14 mouse cellular contexts compared by ENCODE assay signal in the genomic region with DNA sequence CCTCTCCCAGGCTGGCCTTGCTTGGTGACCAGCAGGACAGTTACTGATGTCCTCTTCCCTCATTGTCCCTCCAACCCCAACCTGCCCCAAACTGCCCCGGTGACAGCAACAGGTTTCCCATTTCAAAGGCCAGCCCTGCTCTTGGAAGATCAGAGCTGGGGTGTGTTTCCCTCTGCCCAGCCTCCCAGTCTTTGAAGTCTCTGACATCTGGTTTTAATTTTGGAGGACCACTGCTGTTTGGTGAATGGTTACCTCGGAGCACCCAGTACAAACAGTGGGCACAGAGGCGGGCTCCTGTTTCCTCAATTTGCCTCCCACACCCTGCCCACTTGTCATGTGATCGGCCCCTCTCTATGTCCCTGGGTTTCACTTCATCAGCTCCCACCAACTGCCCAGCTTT.
DNase-seq lines count a peak whose midpoint lies in the region; ATAC-seq and TF ChIP-seq lines count a peak whose summit lies in the region.
"Had no signal": no experiment of that assay in that cellular context is flagged by ENCODE, and none has a peak within 500 bp of the region (broad histone marks: within the 10 kb centered on the region; RNA-seq: fewer than 3 reads in every experiment).

No protein-coding gene starts in this region.

- no peak for TF ChIP-seq EP300 in liver, postnatal 0 days (IDR thresholded peaks at IDR 0.05; ENCODE audit: low read depth)

- no peak overlapping the region for H3K4me3 ChIP-seq in embryonic fibroblast, embryonic 13.5 days (ENCODE audit: insufficient read depth, low read length)
- no peak overlapping the region for H3K4me3 ChIP-seq in myocyte
- no peak overlapping the region for H3K4me3 ChIP-seq in intestine, embryonic 16.5 days (ENCODE audit: low read length)
- no peak overlapping the region for H3K4me3 ChIP-seq in liver, postnatal 0 days (ENCODE audit: low read depth, low read length)
- H3K4me3 ChIP-seq: heart, embryonic 15.5 days; lung, embryonic 15.5 days had no signal

- no peak for TF ChIP-seq POLR2A in embryonic fibroblast, embryonic 13.5 days (IDR thresholded peaks at IDR 0.05; ENCODE audit: low read depth, low read length)
- no peak for TF ChIP-seq POLR2A in myocyte (IDR thresholded peaks at IDR 0.05; ENCODE audit: insufficient read length, low read depth)

- H3K4me2 ChIP-seq in myocyte (ENCODE audit: low read depth) = peak overlapping the region; percentile 19
- H3K4me2 ChIP-seq in intestine, embryonic 16.5 days (ENCODE audit: low read depth, low read length) = no peak overlapping the region
- no peak overlapping the region for H3K4me2 ChIP-seq in liver, postnatal 0 days (ENCODE audit: low read depth, low read length)
- H3K4me2 ChIP-seq: heart, embryonic 15.5 days; lung, embryonic 15.5 days had no signal

- no peaks in the 10 kb centered on the region for H3K27me3 ChIP-seq in myocyte (ENCODE audit: control insufficient read depth, insufficient read depth, insufficient read length)
- no peaks in the 10 kb centered on the region for H3K27me3 ChIP-seq in intestine, embryonic 16.5 days (replicated peaks; ENCODE audit: control insufficient read depth, insufficient read depth, low read length)
- H3K27me3 ChIP-seq in liver, postnatal 0 days (ENCODE audit: insufficient read depth, low read length) = no peaks in the 10 kb centered on the region
- H3K27me3 ChIP-seq: heart, embryonic 15.5 days; lung, embryonic 15.5 days had no signal

- no peak for TF ChIP-seq CTCF in embryonic fibroblast, embryonic 13.5 days (IDR thresholded peaks at IDR 0.05; ENCODE audit: borderline replicate concordance, insufficient read depth, low read length)
- TF ChIP-seq CTCF in liver, postnatal 0 days (IDR thresholded peaks at IDR 0.05; ENCODE audit: low read depth) = no peak

- no peaks in the 10 kb centered on the region for H3K9me3 ChIP-seq in intestine, embryonic 16.5 days (ENCODE audit: control insufficient read depth, low read length)
- no peaks in the 10 kb centered on the region for H3K9me3 ChIP-seq in liver, postnatal 0 days (ENCODE audit: low read length)
- H3K9me3 ChIP-seq: heart, embryonic 15.5 days; lung, embryonic 15.5 days had no signal

- WGBS in intestine, embryonic 16.5 days = 43% methylated on average over 4 of the region's 4 CpGs
- WGBS in liver, postnatal 0 days (ENCODE audit: insufficient replicate concordance) = 30% methylated on average over 4 of the region's 4 CpGs

- ATAC-seq in common myeloid progenitor, adult 5-6 weeks (replicated peaks; ENCODE audit: low read depth, poor library complexity, severe bottlenecking) = peak; percentile 76
- ATAC-seq in intestine, embryonic 16.5 days = no peak
- ATAC-seq in liver, postnatal 0 days = no peak
- ATAC-seq: midbrain, embryonic 16.5 days had no signal

- H3K27ac ChIP-seq in embryonic fibroblast, embryonic 13.5 days (ENCODE audit: insufficient read depth, low read length) = peak overlapping the region; percentile 61
- H3K27ac ChIP-seq in intestine, embryonic 16.5 days (ENCODE audit: low read length) = no peak overlapping the region
- H3K27ac ChIP-seq in liver, postnatal 0 days (ENCODE audit: low read depth) = no peak overlapping the region
- H3K27ac ChIP-seq: heart, embryonic 15.5 days; lung, embryonic 15.5 days had no signal

- H3K4me1 ChIP-seq in embryonic fibroblast, embryonic 13.5 days (ENCODE audit: control insufficient read depth, insufficient read depth, low read length) = peaks cover 23% of the 10 kb centered on the region
- no peaks in the 10 kb centered on the region; the same call in 1 of the 2 replicates for H3K4me1 ChIP-seq in intestine, embryonic 16.5 days (ENCODE audit: control insufficient read depth, insufficient read depth, low read length)
- H3K4me1 ChIP-seq in liver, postnatal 0 days (ENCODE audit: insufficient read depth) = peaks cover 4% of the 10 kb centered on the region; the same call in 1 of the 2 replicates

- H3ac ChIP-seq in myocyte (ENCODE audit: control insufficient read depth, insufficient read length) = no peak overlapping the region

- peak; percentile 46 to 62 for DNase-seq in kidney, postnatal 4 days
- no peak for DNase-seq in kidney, adult 9 months
- no peak for DNase-seq in liver, postnatal 0 days
- DNase-seq: adrenal gland, postnatal 36 days; cerebellum, adult 9-10 months; gastrocnemius, postnatal 10 days; layer of hippocampus, adult 9-11 months had no signal

- H3K36me3 ChIP-seq in myocyte (ENCODE audit: control insufficient read depth, insufficient read depth) = peaks cover 16% of the 10 kb centered on the region
- H3K36me3 ChIP-seq in intestine, embryonic 16.5 days (ENCODE audit: control insufficient read depth, insufficient read depth, low read length) = peaks cover 6% of the 10 kb centered on the region; the same call in 1 of the 2 replicates
- no peaks in the 10 kb centered on the region for H3K36me3 ChIP-seq in liver, postnatal 0 days (replicated peaks; ENCODE audit: insufficient read depth, low read length)
- H3K36me3 ChIP-seq: heart, embryonic 15.5 days had no signal

- H3K79me2 ChIP-seq in myocyte (ENCODE audit: control insufficient read depth, insufficient read depth) = no peaks in the 10 kb centered on the region

- H3K9ac ChIP-seq in intestine, embryonic 16.5 days (ENCODE audit: low read depth, low read length) = no peak overlapping the region
- H3K9ac ChIP-seq in liver, postnatal 0 days (replicated peaks) = no peak overlapping the region
- H3K9ac ChIP-seq: heart, embryonic 15.5 days; lung, embryonic 15.5 days had no signal

TF ChIP-seq in myocyte, 11 proteins besides CTCF, POLR2A, EP300 and RAD21:
- TF ChIP-seq MYOD1 (IDR thresholded peaks at IDR 0.05; ENCODE audit: control insufficient read depth in 1 of 3, insufficient read length in 2 of 3, low read depth in 2 of 3) (no peak), MYOG (IDR thresholded peaks at IDR 0.05; ENCODE audit: control insufficient read depth in 1 of 3, insufficient read depth in 1 of 3, insufficient read length in 2 of 3, low read depth in 2 of 3) (no peak), CEBPB (IDR thresholded peaks at IDR 0.05; ENCODE audit: insufficient read depth, poor library complexity, severe bottlenecking) (no peak), USF1 (IDR thresholded peaks at IDR 0.05; ENCODE audit: low read depth) (peak; percentile 13)

Comparison
In these comparisons a context has a peak if more than half of its experiments do, and no peak if none do; other contexts are left out.
1. DNase-seq: peak in kidney, postnatal 4 days (2 of 2); none in kidney, adult 9 months (single experiment) and liver, postnatal 0 days (single experiment).